Mouse (Mus musculus) erythroid progenitor cell, adult 5-6 weeks (primary cell): Measurements from ENCODE around the gene Ndufb8. TPM values are rescaled to one million over a fixed set of nuclear protein-coding genes. Genes with fewer than 3 reads are reported as not detected.

Source experiments
- ATAC-seq: replicated peaks from 2 replicates; pipeline ENCODE4 v1.8.0; 2016; ENCODE audit warnings: moderate number of reproducible peaks, mild to moderate bottlenecking, moderate TSS enrichment, inconsistent platforms; ENCODE audit not compliant: poor library complexity, low FRiP score, severe bottlenecking
- total RNA-seq, 2 experiments: library from RNA; stranded (forward) in 1 of 2; stranded (reverse) in 1 of 2; fragments of 150-400 nt in 1 of 2; fragments of 186-747, 209-891 nt in 1 of 2; gene quantifications; 2 replicates each; pipeline versions ENCODE4 v1.2.3 to v1.2.4; 2015 to 2017; ENCODE audit warnings: low replicate concordance in 2 of 2

Ndufb8 gene
- total RNA-seq, 2 experiments from 2014 or later: 85.0 to 143 TPM

GRCm38 (mm10) chr19:44542694-44543178, 12.5 kb downstream of the Ndufb8 start:
- no peak for ATAC-seq

GRCm38 (mm10) chr19:44537416-44537815, 17.8 kb downstream of the Ndufb8 start:
- no peak for ATAC-seq

GRCm38 (mm10) chr19:44535376-44535775, 19.9 kb downstream of the Ndufb8 start:
- no peak for ATAC-seq

DNA sequence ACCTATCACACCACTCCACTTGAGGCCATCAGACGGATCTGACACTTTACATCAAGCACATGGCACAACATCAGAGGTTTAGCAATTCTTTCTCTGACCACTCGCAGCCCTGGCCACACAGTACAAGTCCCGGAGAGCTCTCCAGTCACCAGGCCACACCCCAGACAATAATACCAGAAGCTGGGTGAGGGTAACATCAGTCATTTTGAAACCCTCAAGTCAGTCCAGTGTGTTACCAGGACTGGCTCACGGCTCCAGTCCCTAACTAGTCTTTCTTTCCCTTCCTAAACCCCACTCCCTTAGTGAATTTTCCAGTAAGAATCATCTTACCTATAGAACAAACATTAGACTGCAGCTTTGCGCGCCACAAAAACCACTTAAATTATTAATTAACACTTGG, 25.2 kb downstream of the Ndufb8 start:
- no peak for ATAC-seq

GRCm38 (mm10) chr19:44525551-44526205, 29.6 kb downstream of the Ndufb8 start:
- no peak for ATAC-seq

- no peak for ATAC-seq
These were observed 36.1 kb downstream of the Ndufb8 start for GRCm38 (mm10) chr19:44519152-44519551.

GRCm38 (mm10) chr19:44517996-44518768, 37.1 kb downstream of the Ndufb8 start:
- no peak for ATAC-seq

GRCm38 (mm10) chr19:44515769-44516168, 39.5 kb downstream of the Ndufb8 start:
- no peak for ATAC-seq

- no peak for ATAC-seq
These were observed 40.5 kb downstream of the Ndufb8 start for GRCm38 (mm10) chr19:44514521-44515451.

GRCm38 (mm10) chr19:44513921-44514482, 41.2 kb downstream of the Ndufb8 start:
- no peak for ATAC-seq

- ATAC-seq: no peak
These were observed 42.0 kb downstream of the Ndufb8 start for GRCm38 (mm10) chr19:44513054-44513833.

DNA sequence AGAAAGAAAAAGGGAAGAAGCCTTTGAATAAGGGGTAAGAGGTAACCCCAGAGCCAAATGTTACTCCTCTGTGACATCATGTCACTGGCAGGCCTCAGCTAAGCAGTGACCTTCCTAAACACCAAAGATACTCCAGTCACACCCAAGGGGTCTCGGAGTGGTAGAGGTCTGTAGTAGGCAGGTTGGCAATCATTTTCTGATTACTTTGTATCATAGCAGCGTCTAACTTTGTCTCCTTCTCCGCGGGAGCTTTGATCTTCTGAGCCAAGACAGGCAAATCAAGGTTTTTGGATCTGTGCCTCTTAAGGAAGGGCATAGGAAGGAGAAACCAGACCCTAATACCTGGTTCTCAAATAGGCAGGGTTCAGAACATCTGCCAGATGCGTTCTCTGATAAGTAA, 42.6 kb downstream of the Ndufb8 start:
- ATAC-seq: no peak

DNA sequence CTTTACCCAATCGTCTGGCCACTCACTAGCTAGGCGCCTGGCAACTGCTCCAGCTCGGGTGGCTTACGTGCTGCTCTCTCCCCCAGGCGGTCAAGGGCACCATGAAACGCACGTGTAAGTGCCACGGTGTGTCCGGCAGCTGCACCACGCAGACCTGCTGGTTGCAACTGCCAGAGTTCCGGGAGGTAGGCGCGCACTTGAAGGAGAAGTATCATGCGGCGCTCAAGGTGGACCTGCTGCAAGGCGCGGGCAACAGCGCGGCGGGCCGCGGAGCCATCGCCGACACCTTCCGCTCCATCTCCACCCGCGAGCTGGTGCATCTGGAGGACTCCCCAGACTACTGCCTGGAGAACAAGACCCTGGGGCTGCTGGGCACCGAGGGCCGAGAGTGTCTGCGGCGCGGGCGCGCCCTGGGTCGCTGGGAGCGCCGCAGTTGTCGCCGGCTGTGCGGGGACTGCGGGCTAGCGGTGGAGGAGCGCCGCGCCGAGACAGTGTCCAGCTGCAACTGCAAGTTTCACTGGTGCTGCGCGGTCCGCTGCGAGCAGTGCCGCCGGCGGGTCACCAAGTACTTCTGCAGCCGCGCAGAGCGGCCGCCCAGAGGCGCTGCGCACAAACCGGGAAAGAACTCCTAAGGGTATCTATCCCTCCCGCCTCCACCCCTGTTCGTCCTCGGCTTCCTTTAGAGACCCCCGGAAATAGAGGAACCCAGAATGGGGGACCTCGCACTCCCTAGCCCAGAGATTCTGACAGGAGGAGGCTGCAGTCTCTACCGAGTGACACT, 43.6 kb downstream of the Ndufb8 start:
- no peak for ATAC-seq

DNA sequence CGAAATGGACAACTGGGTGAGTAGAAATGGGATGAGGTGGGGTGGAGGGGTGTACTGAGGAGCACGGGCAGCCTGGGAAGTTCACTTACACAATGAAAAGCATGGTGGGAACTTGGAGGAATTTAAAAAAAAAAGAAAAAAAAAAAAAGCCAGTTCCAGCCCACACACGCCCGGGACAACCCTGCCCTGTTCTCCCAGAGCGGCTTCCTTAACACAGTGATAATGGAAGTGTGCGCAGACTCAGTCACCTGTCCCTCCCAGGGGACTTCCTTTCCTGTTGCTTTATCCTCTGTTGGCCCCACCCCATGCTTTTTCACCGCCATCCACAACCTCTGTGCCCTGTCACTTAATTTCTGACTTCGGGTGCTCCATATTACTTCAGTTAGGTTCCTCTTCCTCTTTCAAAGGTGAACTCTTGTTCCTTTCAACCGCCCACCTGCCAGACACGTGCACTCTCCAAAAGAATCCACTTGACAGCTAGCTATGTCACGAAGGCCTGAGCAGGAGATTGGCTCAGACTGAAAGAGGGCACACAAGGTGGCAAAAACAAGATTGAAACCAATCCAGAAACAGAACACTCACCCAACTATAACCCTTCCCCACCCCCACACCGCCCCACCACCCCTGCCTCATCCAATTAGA, 44.6 kb downstream of the Ndufb8 start:
- no peak for ATAC-seq

DNA sequence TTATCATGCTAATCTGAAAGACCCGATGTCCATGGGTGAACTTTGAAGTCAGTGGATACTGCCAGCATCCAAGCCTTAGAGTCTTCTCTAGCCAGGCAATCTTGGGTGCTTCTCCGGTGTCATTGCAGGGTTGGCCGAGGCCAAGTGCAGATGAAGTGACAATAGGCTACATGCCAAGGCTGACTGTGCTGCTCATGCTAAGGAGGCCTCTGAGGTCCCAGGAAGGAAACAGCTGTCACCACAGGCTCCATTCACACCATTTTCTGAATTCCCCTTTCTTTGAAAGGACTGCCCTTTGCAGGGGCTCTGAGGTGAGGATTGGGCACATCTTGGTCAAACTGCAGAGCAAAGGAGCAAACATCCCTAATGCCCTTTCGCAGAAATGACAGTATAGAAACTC, 52.5 kb downstream of the Ndufb8 start:
- no peak for ATAC-seq

- no peak for ATAC-seq
These were observed 53.3 kb downstream of the Ndufb8 start for GRCm38 (mm10) chr19:44501925-44502324.

DNA sequence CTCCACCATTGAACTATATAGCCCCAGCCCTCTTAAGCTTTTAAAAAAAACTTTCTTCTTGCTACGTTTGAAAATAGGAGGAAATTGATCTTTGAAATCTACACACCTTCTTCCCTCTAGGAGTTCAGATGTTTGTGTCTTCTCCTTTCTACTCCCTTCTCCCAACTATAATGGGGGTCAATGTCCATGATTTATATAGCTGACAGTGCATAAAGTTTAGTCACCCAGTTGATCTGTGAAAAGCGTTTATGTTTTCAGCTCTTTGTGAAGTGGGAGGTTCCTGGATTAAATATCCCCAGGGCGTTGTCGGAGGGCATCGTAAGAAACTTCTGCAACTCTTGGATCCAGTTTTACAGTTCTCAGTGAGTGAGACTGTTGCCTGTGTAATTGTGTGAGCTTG, 55.0 kb downstream of the Ndufb8 start:
- no peak for ATAC-seq

DNA sequence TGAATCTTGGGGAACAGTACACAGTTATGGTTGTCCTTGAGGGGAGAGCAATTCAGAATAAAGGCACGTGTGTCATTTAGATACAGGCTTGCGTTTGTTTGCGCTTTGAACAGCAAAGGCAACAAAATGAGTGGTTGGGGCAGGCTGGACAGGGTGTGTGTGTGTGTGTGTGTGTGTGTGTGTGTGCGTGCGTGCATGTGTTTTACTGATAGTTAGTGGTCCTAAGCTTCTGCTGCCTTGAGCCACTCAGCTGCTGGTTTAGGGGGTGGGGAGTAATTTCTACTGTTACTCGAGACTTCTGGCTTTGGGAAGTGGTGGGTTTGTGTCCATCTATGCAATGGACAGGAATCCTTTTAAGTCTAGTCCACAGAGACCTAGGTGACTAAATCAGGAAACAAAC, 56.3 kb downstream of the Ndufb8 start:
- no peak for ATAC-seq
